Mouse (Mus musculus): ENCODE data around the gene Thsd4. TPM values are rescaled to one million over a fixed set of nuclear protein-coding genes. Genes with fewer than 3 reads are reported as not detected.

Thsd4 gene
- polyA plus RNA-seq, 1 experiment from 2014 or later = 5.6 TPM

- no peaks in the 10 kb centered on the region for H3K9me3 ChIP-seq (ENCODE audit: control insufficient read depth, low read length)
- no peaks in the 10 kb centered on the region for H3K4me1 ChIP-seq (ENCODE audit: control insufficient read depth, insufficient read depth, low read length)
- H3K27ac ChIP-seq (replicated peaks; ENCODE audit: low read depth, low read length) = no peak overlapping the region
- DNase-seq (no peak), ATAC-seq (ENCODE audit: low FRiP score, low TSS enrichment) (no peak)
- 89% methylated on average over 6 of the region's 6 CpGs for WGBS
- no peak overlapping the region for H3K4me3 ChIP-seq (replicated peaks; ENCODE audit: low read depth, low read length)
- no peak overlapping the region for H3K4me2 ChIP-seq (ENCODE audit: low read length)
- H3K27me3 ChIP-seq (ENCODE audit: control insufficient read depth, insufficient read depth, low read length) = no peaks in the 10 kb centered on the region
- no peak overlapping the region for H3K9ac ChIP-seq (replicated peaks; ENCODE audit: low read length)
- no peaks in the 10 kb centered on the region for H3K36me3 ChIP-seq (ENCODE audit: control insufficient read depth, insufficient read depth, low read length)
Measured at GRCm38 (mm10) chr9:59949511-59949910, 572.3 kb downstream of the Thsd4 start.

DNA sequence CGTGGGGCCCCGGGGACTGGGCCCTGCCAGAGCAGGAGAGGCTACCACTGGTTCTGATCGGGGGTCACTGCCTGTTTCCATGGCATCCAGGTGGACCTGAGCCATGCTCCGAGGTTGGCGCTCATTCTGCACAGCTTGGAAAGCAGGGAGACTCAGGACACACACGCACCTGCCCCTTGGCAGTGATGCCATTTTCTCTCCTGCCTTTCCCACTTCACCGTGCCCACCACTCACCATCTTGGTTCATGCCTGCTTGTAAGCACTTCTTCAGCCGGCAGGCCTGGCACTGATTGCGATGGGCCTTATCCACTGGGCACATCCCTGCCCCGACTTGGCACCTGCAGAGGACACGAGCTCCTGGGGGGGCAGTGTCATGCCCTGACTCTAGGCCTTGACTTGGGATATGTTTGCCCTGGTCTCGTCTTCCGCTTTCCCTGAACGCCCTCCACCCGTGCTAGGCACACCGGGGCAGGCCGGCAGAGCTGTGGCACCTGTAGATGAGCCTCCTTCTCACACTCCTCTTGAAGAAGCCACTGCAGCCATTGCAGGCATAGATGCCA is 573.1 kb downstream of the Thsd4 start:
- Histone ChIP-seq H3K27ac (replicated peaks; ENCODE audit: low read depth, low read length) (no peak overlapping the region), H3K9ac (replicated peaks; ENCODE audit: low read length) (no peak overlapping the region), H3K27me3 (ENCODE audit: control insufficient read depth, insufficient read depth, low read length) (no peaks in the 10 kb centered on the region), H3K36me3 (ENCODE audit: control insufficient read depth, insufficient read depth, low read length) (no peaks in the 10 kb centered on the region), H3K4me2 (ENCODE audit: low read length) (no peak overlapping the region), H3K4me3 (replicated peaks; ENCODE audit: low read depth, low read length) (no peak overlapping the region), H3K4me1 (ENCODE audit: control insufficient read depth, insufficient read depth, low read length) (no peaks in the 10 kb centered on the region), H3K9me3 (ENCODE audit: control insufficient read depth, low read length) (no peaks in the 10 kb centered on the region)
- ATAC-seq (ENCODE audit: low FRiP score, low TSS enrichment) (no peak), DNase-seq (no peak)
- 91% methylated on average over 17 of the region's 17 CpGs for WGBS

DNA sequence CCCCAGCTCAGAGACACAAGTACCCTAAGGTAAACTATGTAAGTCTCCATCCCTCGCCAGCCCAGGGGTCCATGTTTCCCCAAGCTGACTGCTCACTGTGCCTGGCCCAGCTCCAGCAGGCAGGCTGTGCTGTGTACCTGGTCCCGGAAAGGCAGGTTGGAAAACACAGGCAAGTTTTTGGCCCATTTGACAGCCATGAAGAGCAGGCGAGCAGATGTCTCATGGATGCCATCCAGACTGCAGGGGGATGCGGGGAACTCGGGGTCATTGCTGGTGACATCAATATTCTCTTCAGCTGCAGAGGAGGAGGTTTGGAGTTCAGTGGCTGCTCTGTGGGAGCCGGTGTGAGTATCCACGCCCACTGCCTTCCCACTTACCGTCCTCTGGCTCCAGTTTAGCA is 573.6 kb downstream of the Thsd4 start:
- no peak overlapping the region for H3K4me3 ChIP-seq (replicated peaks; ENCODE audit: low read depth, low read length)
- H3K9ac ChIP-seq (replicated peaks; ENCODE audit: low read length) = no peak overlapping the region
- no peak for DNase-seq
- no peak for ATAC-seq (ENCODE audit: low FRiP score, low TSS enrichment)
- H3K9me3 ChIP-seq (ENCODE audit: control insufficient read depth, low read length) = no peaks in the 10 kb centered on the region
- no peak overlapping the region for H3K27ac ChIP-seq (replicated peaks; ENCODE audit: low read depth, low read length)
- 76% methylated on average over 8 of the region's 8 CpGs for WGBS
- H3K27me3 ChIP-seq (ENCODE audit: control insufficient read depth, insufficient read depth, low read length) = no peaks in the 10 kb centered on the region
- H3K4me1 ChIP-seq (ENCODE audit: control insufficient read depth, insufficient read depth, low read length) = no peaks in the 10 kb centered on the region
- no peaks in the 10 kb centered on the region for H3K36me3 ChIP-seq (ENCODE audit: control insufficient read depth, insufficient read depth, low read length)
- H3K4me2 ChIP-seq (ENCODE audit: low read length) = no peak overlapping the region

DNA sequence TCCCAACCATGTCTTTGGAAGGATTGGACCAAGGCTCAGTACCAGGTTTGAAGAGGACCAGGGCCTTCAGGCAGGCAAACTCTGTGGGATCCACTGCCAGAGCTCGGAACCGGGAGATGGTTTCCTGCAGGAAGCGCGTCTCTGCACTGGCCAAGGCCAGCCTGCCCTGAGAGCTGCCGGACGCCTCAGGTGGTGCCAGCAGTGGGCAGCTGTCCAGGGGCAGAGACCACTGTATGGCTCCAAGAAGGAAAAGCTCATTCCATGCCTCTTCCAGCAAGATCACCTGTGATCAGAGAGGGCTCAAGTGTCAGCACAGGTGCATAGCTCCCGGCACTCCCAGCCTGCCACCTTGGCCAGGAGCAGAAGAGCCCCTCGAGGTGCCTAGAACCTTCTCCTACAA is 574.6 kb downstream of the Thsd4 start:
- no peaks in the 10 kb centered on the region for H3K36me3 ChIP-seq (ENCODE audit: control insufficient read depth, insufficient read depth, low read length)
- H3K9me3 ChIP-seq (ENCODE audit: control insufficient read depth, low read length) = no peaks in the 10 kb centered on the region
- no peak overlapping the region for H3K4me3 ChIP-seq (replicated peaks; ENCODE audit: low read depth, low read length)
- no peak overlapping the region for H3K9ac ChIP-seq (replicated peaks; ENCODE audit: low read length)
- H3K27ac ChIP-seq (replicated peaks; ENCODE audit: low read depth, low read length) = no peak overlapping the region
- no peak for DNase-seq
- no peak for ATAC-seq (ENCODE audit: low FRiP score, low TSS enrichment)
- no peaks in the 10 kb centered on the region for H3K27me3 ChIP-seq (ENCODE audit: control insufficient read depth, insufficient read depth, low read length)
- H3K4me1 ChIP-seq (ENCODE audit: control insufficient read depth, insufficient read depth, low read length) = no peaks in the 10 kb centered on the region
- H3K4me2 ChIP-seq (ENCODE audit: low read length) = no peak overlapping the region
- 85% methylated on average over 8 of the region's 8 CpGs for WGBS

GRCm38 (mm10) chr9:59945241-59945640 is 576.6 kb downstream of the Thsd4 start:
- ATAC-seq (ENCODE audit: low FRiP score, low TSS enrichment) (no peak), DNase-seq (no peak)
- Histone ChIP-seq H3K27ac (replicated peaks; ENCODE audit: low read depth, low read length) (no peak overlapping the region), H3K36me3 (ENCODE audit: control insufficient read depth, insufficient read depth, low read length) (no peaks in the 10 kb centered on the region), H3K4me3 (replicated peaks; ENCODE audit: low read depth, low read length) (no peak overlapping the region), H3K4me1 (ENCODE audit: control insufficient read depth, insufficient read depth, low read length) (no peaks in the 10 kb centered on the region), H3K4me2 (ENCODE audit: low read length) (no peak overlapping the region), H3K9me3 (ENCODE audit: control insufficient read depth, low read length) (no peaks in the 10 kb centered on the region), H3K9ac (replicated peaks; ENCODE audit: low read length) (no peak overlapping the region), H3K27me3 (ENCODE audit: control insufficient read depth, insufficient read depth, low read length) (no peaks in the 10 kb centered on the region)
- WGBS = 77% methylated on average over 3 of the region's 3 CpGs

DNA sequence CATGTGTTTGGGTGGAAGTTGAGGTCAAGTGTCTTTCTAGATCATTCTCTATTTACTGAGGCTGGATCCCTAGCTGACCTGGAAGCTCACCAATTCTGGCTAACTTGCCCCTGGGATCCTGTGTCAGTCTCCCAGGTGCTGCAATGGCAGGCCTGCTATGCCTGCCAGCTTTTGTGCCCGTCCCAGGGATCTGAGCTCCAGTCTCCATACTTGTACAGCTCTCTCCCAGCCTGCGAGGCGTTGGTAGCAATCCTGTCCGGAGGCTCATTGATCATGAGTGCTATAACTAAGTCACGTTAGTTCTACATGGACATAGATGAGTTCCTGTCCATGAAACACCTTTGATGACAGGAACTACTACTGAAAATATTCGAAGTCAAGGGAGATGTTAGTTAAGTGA is 578.0 kb downstream of the Thsd4 start:
- Histone ChIP-seq H3K9ac (replicated peaks; ENCODE audit: low read length) (no peak overlapping the region), H3K36me3 (ENCODE audit: control insufficient read depth, insufficient read depth, low read length) (no peaks in the 10 kb centered on the region), H3K4me2 (ENCODE audit: low read length) (no peak overlapping the region), H3K4me1 (ENCODE audit: control insufficient read depth, insufficient read depth, low read length) (no peaks in the 10 kb centered on the region), H3K4me3 (replicated peaks; ENCODE audit: low read depth, low read length) (no peak overlapping the region), H3K9me3 (ENCODE audit: control insufficient read depth, low read length) (no peaks in the 10 kb centered on the region), H3K27ac (replicated peaks; ENCODE audit: low read depth, low read length) (no peak overlapping the region), H3K27me3 (ENCODE audit: control insufficient read depth, insufficient read depth, low read length) (no peaks in the 10 kb centered on the region)
- WGBS = 89% methylated on average over 6 of the region's 6 CpGs
- DNase-seq (no peak), ATAC-seq (ENCODE audit: low FRiP score, low TSS enrichment) (no peak)

GRCm38 (mm10) chr9:59942501-59943085 is 579.3 kb downstream of the Thsd4 start:
- Histone ChIP-seq H3K27me3 (ENCODE audit: control insufficient read depth, insufficient read depth, low read length) (no peaks in the 10 kb centered on the region), H3K4me3 (replicated peaks; ENCODE audit: low read depth, low read length) (no peak overlapping the region), H3K9ac (replicated peaks; ENCODE audit: low read length) (no peak overlapping the region), H3K4me2 (ENCODE audit: low read length) (no peak overlapping the region), H3K9me3 (ENCODE audit: control insufficient read depth, low read length) (no peaks in the 10 kb centered on the region), H3K27ac (replicated peaks; ENCODE audit: low read depth, low read length) (no peak overlapping the region), H3K36me3 (ENCODE audit: control insufficient read depth, insufficient read depth, low read length) (no peaks in the 10 kb centered on the region), H3K4me1 (ENCODE audit: control insufficient read depth, insufficient read depth, low read length) (no peaks in the 10 kb centered on the region)
- no peak for DNase-seq
- no peak for ATAC-seq (ENCODE audit: low FRiP score, low TSS enrichment)
- WGBS = 56% methylated on average over 5 of the region's 5 CpGs

- 77% methylated on average over 9 of the region's 9 CpGs for WGBS
- no peaks in the 10 kb centered on the region for H3K4me1 ChIP-seq (ENCODE audit: control insufficient read depth, insufficient read depth, low read length)
- ATAC-seq (ENCODE audit: low FRiP score, low TSS enrichment) (no peak), DNase-seq (no peak)
- no peak overlapping the region for H3K27ac ChIP-seq (replicated peaks; ENCODE audit: low read depth, low read length)
- no peak overlapping the region for H3K4me2 ChIP-seq (ENCODE audit: low read length)
- H3K27me3 ChIP-seq (ENCODE audit: control insufficient read depth, insufficient read depth, low read length) = no peaks in the 10 kb centered on the region
- no peak overlapping the region for H3K9ac ChIP-seq (replicated peaks; ENCODE audit: low read length)
- H3K9me3 ChIP-seq (ENCODE audit: control insufficient read depth, low read length) = no peaks in the 10 kb centered on the region
- no peaks in the 10 kb centered on the region for H3K36me3 ChIP-seq (ENCODE audit: control insufficient read depth, insufficient read depth, low read length)
- H3K4me3 ChIP-seq (replicated peaks; ENCODE audit: low read depth, low read length) = no peak overlapping the region
Measured at GRCm38 (mm10) chr9:59941885-59942350, 579.9 kb downstream of the Thsd4 start.

Data from midbrain, embryonic 14.5 days (tissue).